Mouse (Mus musculus) brain, embryonic 14.5 days (tissue): ENCODE measurements around the gene Nav1.

Source experiments
- CTCF ChIP-seq: fragments of 200-500 bp; IDR thresholded peaks from 2 replicates; pipeline ENCODE4 v1.5.1; 2012; ENCODE audit warnings: inconsistent platforms, mild to moderate bottlenecking, moderate library complexity, borderline replicate concordance; ENCODE audit not compliant: insufficient read depth, insufficient read length; ENCODE audit errors: extremely low read depth
- POLR2A ChIP-seq: fragments of 200-500 bp; IDR thresholded peaks from 2 replicates; pipeline ENCODE4 v1.6.1; 2012; ENCODE audit warnings: mild to moderate bottlenecking, inconsistent platforms, borderline replicate concordance; ENCODE audit not compliant: poor library complexity, insufficient read depth, insufficient read length, severe bottlenecking; ENCODE audit errors: extremely low read depth

DNA sequence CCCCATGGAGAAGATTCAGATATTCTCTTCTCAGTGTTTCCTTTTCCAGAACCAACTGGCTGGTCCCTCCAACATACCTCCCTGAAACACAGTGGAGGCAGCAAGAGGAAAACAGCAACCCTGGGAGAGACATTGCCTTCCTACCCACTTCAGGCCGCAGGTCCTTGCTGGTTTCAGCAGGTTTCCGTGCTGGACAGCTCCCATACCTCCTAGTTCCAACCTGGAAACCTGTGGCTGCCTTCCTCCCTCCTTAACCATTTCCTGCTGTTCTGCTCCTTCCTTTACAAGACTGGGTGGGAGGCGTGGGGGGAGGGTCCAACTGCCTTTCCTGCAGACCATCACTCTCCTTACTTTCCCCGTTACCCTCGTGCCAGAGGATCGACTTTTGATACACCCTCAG, 27.7 kb upstream of the Nav1 start:
- TF ChIP-seq CTCF (no peak), POLR2A (no peak)
